Mouse (Mus musculus) adrenal gland (tissue): ENCODE data around the gene Grik3.

Source experiments
- intact Hi-C: fragments of 180-260 bp; cut with DNase I; formaldehyde crosslinking; loops from one replicate; pipeline ENCODE4 v1.15.1; 2025

The Grik3 gene

DNA sequence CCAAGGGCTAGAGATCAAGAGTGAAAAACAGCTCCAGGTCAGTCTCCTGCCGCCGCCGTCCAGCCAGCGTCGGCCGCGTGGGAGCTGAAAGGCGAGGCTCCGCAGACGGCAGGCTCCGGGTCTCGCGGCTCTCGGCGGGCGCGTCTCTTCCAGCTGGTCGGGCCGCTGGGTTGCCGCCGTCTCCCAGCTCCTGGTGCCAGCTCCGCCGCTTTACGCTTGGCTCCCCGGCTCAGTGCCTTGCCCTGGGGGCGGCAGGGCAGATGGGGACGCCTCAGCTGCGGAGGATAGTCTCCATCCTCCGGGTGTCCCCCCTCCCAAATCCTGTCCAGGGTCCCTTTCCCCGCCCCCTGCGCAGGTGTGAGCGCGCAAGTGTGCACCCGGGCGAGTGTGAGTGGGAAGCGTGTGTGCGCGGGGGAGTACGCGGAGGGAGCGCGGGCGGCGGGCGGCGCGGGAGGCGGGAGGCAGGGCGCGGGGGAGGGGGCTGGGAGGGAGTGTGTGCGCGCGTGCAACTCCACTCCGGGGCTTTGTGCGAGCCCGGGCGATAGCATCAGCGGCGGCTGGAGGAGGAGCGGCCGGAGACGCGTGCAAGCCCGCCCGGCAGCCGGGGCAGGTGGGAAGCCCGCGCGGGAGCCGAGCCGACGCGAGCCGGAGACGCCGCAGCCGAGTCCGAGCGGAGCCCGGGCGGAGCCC, 454 bp upstream of the Grik3 start:
- intact Hi-C loops, result loop anchor here (5.0 kb wide), 2 partner anchors 217 to 452 kb away; no protein-coding TSS in a partner anchor

DNA sequence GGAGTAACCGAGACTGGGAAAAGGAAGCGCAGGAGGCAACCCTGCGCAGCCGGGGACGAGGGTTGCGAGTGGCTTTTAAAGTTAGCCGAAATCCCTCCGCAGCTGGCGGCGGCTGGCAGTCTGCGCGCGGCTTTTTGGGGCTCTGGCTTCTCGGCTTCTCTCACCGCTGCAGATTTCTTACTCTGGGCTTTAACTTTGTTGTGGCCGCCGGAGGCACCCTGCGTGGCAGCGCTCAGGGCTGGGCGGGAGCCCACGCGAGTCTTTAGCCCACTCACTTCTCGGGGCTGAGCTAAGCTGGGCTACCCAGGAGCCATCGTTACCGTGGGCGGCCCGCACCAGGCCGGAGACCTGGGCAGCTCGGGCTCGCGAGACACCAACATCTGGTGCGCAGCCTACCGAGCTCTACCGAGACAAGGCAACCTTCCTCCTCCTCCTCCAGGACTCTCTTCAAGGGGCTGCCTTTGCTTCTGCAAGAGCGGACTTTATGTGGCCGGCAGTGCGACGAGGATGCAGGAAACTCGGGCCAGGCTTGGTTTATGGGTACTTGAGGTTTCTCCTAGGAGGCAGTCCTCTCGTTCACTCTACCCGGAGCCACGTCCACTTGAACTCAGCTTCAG, 1.1 kb downstream of the Grik3 start:
- intact Hi-C loops, result loop anchor here (5.0 kb wide), 1 partner anchor 451 kb away; no protein-coding TSS in a partner anchor

DNA sequence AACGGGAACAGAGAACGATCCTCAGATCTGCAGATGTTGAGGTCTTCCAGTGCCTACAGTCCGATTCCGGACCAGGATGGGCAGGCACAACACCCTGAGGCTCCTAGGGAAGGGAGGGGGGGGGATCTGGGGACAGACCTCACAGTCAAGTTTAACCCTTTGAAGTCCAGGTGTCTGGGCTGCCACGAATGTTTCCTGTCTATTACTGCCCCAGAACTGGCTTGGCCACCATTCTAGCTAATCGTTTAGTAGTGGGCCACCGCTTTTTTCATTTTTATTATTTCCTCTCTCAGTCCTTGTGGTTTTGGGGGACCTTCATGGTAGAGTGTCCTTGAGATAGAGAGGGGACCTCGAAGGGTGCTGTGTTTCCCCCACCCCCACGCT, 1.6 kb downstream of the Grik3 start:
- intact Hi-C loops, result loop anchor here (5.0 kb wide), 1 partner anchor 450 kb away; no protein-coding TSS in a partner anchor

DNA sequence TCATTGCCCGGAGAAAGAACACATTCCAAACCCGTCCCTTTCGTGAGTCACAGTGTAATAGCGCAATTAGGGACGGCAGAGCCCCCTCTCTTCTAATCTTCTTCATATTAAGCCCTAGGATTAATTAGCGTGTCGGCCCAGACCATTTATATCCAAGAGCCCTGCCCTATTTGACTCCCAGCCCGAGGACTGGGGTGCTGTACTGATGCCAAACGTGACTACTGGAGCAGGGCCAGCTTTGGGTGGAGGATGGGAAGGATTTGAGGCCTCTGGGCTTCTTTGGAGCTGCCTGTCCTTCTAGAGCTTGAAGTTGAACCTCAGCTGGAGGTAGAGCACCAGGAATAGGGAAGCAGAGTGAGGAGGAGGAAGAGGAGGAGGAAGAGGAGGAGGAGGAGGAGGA, 2.2 kb downstream of the Grik3 start:
- intact Hi-C loops, result loop anchor here (5.0 kb wide), 1 partner anchor 450 kb away; no protein-coding TSS in a partner anchor

DNA sequence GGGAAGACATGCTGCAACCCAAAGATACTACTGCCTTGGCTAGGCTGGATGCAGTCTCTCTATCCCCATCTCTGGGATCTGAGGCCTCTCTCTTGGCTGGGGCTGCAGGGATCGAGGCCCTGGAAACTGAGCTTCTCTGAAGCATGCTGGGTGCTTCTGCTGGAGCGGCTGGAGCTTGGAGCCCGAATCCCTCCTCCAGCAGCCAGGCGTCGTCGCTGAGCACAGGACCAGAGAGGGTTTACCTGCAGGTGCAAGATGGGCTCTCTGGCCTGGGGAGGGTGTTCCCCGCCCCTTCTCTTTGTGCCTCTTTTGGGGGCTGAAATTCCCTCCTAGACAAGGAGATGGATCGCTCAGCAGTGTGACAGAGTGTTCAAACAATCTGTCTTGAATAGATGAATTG, 2.6 kb downstream of the Grik3 start:
- intact Hi-C loops, result loop anchor here (5.0 kb wide), 1 partner anchor 449 kb away; no protein-coding TSS in a partner anchor

DNA sequence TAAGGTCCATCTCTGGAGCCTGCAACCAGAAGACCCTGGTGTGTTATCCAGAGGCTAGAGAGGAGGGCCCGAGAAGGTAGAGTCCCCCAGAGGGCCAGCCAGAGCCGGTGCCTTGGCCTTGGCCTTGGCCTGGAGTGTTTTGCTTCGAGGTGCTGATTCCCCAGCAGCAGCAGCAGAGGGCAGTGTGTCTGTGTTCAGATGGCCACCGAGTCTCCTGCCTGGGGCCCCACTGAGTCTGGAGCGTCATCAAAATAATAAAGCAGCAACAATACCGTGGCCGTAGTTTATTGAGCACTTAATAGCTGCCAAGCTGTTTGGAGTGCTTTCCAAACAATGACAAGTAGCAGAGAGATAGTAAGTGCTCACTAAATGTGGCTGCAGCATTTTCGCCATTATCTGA, 5.0 kb downstream of the Grik3 start:
- intact Hi-C loops, result no loop called here

DNA sequence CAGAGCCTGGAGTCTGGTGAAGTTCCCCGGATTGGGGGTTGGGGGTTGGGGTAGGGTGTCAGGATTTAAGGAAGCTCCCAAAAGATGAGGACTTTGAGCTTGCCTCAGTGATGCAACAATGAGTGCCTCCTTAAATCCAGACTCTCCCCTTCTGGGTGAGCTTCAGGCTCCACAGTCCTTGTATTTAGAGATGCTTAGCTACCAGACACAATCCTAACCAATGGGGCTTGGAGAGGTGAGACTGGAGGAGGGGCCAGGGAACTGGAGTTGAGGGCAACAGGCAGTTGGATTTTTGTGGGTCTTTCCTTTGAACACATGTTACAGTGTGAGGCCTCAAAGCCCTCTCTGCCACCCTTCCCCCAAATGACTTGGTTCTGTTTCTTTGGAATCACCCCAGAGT, 6.5 kb downstream of the Grik3 start:
- intact Hi-C loops, result no loop called here

DNA sequence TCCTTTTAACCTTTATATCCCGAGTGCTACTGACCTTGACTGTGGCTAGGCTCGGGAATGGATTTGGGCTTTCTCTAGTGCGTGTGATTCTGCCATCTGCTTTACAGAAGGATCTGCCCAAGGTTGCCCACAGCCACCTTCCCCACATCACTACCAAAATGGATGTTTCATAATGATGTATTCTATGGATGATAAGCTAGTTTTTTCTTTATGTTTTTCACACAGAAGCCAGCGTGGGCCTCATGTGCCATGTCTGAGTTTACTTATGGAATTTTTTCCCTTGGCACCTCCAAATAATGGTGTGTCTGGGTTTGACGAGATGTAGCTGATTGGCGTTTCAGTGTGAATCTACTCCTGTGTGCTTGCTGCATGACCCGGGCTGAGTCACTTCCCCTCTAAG, 7.0 kb downstream of the Grik3 start:
- intact Hi-C loops, result no loop called here

DNA sequence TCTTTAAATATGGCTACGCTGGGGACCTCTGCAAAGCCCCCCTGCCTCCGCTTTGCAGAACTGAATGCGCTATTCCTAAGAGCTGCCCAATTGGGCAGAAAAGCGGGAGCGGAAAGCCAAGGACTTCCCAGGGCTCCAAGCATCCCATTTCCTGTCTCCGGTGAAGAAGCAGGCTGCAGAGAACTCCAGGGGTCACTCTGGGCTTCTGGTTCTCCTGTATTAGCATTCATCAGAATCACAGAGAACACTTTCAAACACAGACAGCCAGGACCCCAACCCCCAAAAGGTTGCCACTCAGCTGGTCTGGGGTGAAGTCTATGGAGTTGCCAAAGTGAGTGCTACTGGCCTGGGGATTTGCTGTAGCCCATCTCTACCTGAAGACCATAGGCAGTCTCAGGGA, 8.4 kb downstream of the Grik3 start:
- intact Hi-C loops, result no loop called here

DNA sequence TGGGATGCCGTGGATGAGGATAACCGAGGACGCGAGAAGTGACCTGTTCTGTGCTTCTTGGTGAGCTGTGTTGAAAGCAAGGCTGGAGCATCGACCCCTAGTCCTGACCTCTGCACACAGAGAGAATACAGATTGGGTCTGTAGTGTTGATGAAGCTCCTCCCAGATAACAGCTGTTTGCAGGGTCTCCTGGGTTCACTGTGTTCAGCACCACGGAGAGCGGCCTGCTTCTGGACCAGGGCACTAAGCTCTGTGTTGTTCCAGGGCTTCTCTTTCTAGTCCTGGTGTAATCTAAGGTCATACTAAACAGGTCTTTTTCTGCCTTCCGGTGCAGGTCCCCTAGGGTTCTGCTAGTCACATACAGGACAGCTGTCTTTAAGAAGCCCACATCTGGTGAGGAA, 12.4 kb downstream of the Grik3 start:
- intact Hi-C loops, result no loop called here

DNA sequence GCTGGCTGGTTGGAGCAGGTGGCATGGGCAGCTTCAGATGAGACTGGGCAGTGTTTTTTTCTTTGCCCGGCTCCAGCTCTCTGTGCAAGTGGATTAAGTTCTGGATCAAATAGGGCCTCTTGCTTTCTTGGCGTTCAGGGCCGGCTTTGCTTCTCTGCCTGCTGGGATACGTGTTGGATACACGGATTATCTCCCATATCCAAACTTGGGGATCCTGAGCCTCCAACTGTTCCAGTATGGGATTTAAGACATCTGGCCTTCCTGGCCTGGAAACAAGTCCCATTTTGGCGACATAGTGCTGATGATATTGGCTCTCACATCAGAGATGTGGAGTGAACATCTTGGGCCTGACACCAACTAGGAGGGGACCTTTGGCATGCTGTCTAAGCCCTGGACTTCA, 21.9 kb downstream of the Grik3 start:
- intact Hi-C loops, result no loop called here

DNA sequence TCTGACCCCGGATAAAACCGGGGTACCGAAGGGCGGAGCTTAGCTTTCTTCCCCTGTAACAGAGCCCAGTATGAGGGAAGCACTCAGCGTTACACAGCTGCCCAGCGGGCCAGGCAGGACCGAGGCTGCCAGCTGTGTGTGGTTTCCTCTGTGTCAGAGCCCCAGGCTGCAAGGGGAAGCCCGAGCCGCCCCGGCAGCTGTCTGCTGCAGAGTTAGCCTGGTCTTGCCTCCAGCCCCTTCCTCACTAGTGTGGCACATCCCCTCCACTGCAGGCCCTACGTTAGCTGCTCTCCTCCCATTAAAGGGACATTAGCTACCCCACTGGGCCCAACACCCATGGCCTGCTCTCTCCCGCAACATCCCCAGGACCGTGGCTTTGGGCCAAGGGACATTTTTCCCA, 25.1 kb downstream of the Grik3 start:
- intact Hi-C loops, result no loop called here

DNA sequence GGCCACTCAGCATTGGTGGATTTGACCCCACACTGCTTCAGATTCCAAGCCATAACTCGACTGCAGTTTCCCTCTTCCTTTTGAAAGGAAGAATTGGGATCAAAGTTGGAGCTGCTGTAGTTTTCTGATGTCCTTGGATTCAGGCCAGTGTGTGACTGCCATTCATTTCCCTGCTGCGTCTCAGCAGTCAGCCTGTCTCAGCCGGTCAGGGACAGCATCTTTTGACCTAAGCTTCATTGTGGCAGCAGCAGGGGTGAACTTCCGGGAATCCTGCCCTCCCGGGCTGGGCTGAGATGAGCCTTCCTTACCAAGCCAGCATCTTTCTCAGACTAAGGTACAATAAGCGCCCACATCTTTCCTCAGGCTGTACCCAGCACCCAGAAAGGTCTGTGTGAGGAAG, 26.1 kb downstream of the Grik3 start:
- intact Hi-C loops, result no loop called here

DNA sequence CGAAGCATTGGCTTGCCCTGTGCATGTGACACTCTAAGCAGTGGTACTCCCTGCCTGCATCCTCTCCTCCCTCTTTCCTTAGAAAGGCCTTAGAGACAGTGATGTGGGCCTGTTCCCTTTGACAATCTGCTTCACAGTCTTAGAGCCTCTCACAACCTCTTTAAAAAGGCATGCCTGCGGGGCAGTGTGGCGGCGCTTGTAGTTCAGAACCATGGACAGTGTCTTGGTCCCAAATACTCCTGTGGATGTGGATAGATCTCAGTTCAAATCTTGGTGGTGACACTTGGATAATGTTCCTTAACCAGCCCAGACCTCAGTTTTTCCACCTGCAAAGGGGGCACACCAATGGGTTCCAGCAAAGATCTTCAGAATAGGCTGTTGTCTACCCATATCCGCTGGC, 28.4 kb downstream of the Grik3 start:
- intact Hi-C loops, result no loop called here

DNA sequence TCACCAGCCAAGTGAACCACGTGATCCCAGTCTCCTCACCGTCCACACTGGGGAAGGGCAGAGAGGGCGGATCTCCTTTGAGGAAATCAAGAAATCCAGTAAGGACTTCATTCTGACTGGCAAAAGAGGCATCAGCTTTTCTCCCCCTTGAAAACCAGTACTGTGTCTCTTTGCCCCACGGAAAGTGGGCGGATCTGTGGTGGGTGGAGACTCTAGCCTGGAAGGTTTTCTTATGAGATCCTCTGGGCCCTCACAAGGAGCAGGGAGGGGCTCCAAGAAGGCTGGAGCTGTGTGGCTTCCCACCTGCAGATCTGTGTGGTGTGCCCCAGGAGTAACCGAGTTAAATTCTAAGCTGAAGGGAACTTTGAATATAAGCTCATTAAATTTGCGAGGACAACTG, 32.4 kb downstream of the Grik3 start:
- intact Hi-C loops, result no loop called here

DNA sequence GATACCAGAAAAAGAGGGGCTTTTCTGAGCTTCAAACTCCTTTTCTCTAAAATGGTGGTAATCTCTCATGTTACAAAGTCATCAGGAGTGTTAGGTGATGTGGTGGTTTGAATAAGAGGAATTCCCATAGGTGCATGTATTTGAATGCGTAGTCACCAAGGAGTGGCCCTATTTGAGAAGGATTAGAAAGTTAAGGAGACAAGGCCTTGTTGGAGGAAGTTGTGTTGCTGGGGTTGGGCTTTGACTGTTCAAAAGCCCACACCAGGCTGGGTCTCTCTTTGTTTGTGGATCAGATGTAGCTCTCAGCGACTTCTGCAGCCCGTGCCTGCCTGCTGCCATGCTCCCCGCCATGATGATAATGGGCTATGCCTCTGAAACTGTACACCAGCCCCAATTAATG, 34.8 kb downstream of the Grik3 start:
- intact Hi-C loops, result no loop called here

DNA sequence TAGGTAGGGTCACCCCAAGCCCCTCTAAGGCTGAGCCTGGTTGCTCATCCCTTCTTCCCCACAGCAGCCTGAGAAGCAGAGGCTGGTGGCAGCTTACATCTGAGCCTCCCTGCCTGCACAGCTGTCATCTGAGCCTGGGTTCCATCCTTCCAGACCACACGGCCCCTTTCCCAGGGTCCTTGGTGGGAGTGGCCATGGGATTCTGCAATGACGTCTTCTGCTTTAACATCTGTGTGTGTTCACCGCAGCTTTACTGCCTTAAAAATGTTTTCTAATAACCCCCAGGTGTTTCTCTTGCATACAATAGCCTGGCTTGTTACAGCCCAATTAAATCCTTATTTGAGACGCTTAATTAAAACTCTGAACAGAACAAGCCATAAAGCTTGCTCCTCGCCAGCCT, 35.9 kb downstream of the Grik3 start:
- intact Hi-C loops, result no loop called here

DNA sequence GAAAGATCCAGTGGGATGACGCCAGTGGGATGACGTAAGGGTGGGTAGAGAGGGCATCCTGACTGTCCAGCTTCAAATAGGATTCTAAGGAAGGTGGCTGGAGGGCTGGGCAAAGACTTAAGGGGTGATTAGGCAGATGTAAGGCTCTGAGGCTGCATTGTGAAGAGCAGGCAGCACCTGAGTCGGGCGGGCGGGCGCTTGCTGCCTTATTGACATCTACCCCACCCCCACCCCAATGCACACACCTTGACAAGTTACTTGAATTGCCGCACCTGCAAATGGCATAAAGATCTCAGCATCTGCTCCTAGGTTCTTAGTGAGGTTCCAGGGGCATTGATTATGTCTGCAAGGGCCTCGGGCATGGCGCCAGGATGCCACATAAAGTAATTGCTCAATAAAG, 43.5 kb downstream of the Grik3 start:
- intact Hi-C loops, result no loop called here

DNA sequence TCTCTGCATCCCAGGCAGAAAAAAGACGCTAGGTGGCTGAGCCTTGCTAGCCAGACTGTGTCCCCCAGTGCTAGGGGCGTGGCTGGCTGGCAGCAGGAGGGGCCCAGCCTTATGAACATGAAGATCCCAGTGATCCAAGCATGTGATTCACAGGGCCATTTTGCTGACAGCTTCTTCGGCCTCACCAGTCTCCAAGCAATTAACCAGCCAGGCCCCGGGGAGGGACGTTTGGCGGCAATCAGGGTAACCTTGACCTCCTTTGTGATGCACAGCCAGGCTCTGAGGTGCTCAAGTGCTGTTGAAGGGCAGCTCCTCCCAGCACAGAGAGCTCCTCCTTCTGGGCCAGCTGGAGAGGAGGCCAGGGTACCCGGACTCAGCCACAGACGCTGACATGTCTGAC, 43.9 kb downstream of the Grik3 start:
- intact Hi-C loops, result no loop called here

DNA sequence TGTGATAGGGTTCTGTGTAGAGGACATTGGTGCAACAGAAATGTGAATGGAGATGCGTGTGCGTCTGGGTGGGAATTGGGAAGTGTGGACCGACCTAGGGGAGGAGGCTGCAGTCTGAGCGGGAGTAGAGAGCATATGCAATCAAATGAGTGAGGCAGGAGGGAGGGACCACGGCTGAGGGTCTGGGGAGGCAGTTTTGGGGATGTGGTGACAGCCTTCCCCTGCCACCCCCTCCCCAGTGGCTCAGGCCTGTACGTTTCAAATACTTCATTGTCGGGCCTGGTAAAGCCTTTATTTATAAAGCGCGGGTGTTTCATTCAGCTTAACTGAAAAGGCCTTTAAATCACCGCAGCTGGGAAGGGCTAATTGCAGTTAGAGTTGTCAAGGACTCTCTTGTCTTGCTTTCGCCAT, 44.5 kb downstream of the Grik3 start:
- intact Hi-C loops, result no loop called here

DNA sequence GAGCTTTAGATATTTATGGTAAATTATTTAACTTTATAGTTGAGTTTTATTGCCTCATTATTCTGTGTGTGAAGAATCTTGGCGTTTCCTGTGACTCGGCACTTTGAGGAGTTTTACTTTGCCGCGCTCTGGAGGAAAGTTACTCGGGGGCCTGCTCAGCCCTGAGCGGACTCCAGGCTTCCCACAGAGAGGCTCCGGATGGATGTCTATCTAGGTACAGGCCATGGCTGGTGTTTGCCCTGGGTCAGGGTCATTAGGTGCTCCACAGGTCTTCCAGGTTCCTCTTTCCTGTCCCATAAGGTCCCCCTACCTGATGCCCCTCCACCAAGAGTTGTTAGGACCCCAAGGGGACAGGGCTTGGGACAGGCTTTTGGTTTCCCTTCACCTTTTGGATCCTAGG, 45.0 kb downstream of the Grik3 start:
- intact Hi-C loops, result no loop called here

DNA sequence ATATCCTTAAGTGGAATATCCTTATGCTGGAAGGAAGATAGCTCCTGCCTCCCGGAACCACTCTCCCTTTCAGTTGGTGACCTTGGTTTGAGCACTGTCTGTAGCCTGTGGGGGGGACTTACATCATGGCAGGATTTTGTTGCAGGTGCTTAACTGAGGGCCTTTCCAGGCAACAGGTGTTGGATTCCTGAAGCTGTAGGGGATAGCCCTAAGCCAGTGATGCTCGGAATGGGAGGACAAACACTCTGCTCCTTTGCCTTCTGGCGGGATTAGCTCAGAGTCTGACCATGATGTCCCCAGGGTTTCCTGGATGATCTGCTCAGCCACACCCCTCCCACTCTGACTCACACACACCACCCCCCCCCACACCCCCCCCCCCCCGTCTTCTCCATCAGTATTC, 45.5 kb downstream of the Grik3 start:
- intact Hi-C loops, result no loop called here

DNA sequence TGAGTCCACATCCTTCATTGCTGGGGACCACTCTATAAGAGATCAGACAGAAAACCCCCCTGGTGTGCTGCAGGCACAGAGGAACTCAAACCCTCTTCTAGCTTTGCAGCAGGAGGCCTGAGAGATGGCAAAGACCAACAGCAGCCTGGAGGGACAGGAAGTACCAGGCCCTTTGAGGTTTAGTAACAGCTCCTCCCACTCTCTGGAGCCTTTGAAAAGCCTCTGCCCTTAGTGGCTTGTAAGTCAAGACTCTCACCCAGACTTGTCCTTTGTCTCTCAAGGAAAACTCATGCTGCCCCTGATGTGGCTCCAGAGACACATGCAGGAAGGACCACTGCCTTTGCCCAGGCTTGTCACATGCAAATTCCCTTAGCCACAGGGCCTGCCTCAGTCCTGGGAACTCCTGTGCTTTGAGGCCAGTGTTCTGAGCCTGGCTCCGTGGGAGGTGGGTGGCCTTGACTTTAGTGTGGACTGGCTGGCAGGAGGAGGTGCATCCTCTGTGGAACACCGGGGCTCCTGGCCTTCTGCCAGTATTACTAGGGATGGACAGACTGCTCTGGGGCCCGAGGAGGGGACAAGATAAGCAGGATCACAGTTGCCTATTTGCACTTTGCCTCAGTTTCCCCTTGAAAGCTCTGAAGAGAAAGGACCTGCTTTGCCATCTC, 47.9 kb downstream of the Grik3 start:
- intact Hi-C loops, result no loop called here
